Mouse (Mus musculus): Measurements from ENCODE around the gene Parg.

- TF ChIP-seq POLR2A (IDR thresholded peaks at IDR 0.05; ENCODE audit: borderline replicate concordance, insufficient read depth, low read length) (no peak), CTCF (IDR thresholded peaks at IDR 0.05; ENCODE audit: borderline replicate concordance, insufficient read depth, low read depth, low read length) (no peak)
Observed at GRCm38 (mm10) chr14:32167326-32167725, 34.4 kb upstream of the Parg start.
